Mouse (Mus musculus): ENCODE data around the gene Sbf2. TPM values are rescaled to one million over a fixed set of nuclear protein-coding genes. Genes with fewer than 3 reads are reported as not detected.

Gene Sbf2
- total and polyA plus RNA-seq, 3 experiments = 1.3 to 4.4 TPM; not detected in 1

DNA sequence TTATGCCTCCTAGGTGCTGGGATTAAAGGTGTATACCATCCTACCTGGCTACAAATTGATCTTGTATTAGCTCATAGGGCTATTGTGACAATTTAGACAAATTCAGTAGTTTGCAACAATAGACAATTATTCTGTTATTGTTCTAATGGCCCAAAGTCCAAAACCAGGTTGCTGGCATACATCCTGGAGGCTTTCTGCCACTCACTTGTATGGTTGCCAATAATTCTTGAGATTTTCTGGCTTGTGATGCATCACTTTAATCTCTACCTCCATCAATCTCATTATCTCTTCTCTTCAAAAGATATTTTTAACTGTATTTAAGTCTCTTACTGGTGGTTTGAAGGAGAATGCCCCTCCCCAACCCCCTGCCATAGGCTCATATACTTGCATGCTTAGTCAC lies 100.6 kb downstream of the Sbf2 start:
- Histone ChIP-seq H3K9me3 (replicated peaks; ENCODE audit: insufficient read depth, low read length) (no peaks in the 10 kb centered on the region), H3K9ac (ENCODE audit: control insufficient read depth, low read depth, low read length, poor library complexity, severe bottlenecking) (no peak overlapping the region), H3K4me1 (ENCODE audit: control insufficient read depth in 1 of 2, insufficient read depth in 2 of 2, low read length in 2 of 2) (no peaks in the 10 kb centered on the region), H3K4me3 (ENCODE audit: control insufficient read depth in 1 of 2, insufficient read depth in 1 of 2, low read depth in 2 of 2, low read length in 2 of 2) (no peak overlapping the region), H3K27ac (ENCODE audit: control insufficient read depth, low read depth, low read length) (no peak overlapping the region), H3K36me3 (ENCODE audit: control insufficient read depth in 1 of 2, insufficient read depth in 2 of 2, low read length in 2 of 2) (no peaks in the 10 kb centered on the region), H3K27me3 (ENCODE audit: control insufficient read depth in 1 of 2, insufficient read depth in 2 of 2, low read length in 2 of 2) (no peaks in the 10 kb centered on the region), H3K79me2 (ENCODE audit: control insufficient read depth, insufficient read depth, low read length, poor library complexity) (no peaks in the 10 kb centered on the region)
- no peak for TF ChIP-seq RCOR1 (IDR thresholded peaks at IDR 0.05; ENCODE audit: low read depth, low read length)
- no peak for DNase-seq (ENCODE audit: low read depth, low spot score)

DNA sequence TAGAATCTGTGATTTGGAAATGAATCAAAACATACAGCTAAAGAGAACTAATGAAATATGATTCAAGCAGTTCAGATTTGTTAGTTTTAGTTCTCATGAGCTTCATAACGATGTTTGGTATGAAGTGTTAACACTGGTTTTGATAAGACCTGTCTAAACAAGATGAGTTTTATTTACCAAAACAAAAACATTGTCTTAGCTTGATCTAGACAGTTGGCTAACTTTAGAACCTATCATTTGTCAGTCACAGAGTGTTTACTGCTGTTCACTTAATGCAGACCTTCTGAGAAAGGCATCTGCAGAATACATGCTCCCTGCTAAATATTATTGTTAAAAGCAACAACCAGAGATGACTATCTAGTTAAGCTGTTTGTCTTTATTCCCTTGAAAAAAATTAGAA lies 116.1 kb downstream of the Sbf2 start:
- no peak for DNase-seq (ENCODE audit: low read depth, low spot score)
- Histone ChIP-seq H3K4me3 (ENCODE audit: control insufficient read depth in 1 of 2, insufficient read depth in 1 of 2, low read depth in 2 of 2, low read length in 2 of 2) (no peak overlapping the region), H3K79me2 (ENCODE audit: control insufficient read depth, insufficient read depth, low read length, poor library complexity) (no peaks in the 10 kb centered on the region), H3K4me1 (ENCODE audit: control insufficient read depth in 1 of 2, insufficient read depth in 2 of 2, low read length in 2 of 2) (no peaks in the 10 kb centered on the region), H3K27ac (ENCODE audit: control insufficient read depth, low read depth, low read length) (no peak overlapping the region), H3K27me3 (ENCODE audit: control insufficient read depth in 1 of 2, insufficient read depth in 2 of 2, low read length in 2 of 2) (no peaks in the 10 kb centered on the region), H3K9ac (ENCODE audit: control insufficient read depth, low read depth, low read length, poor library complexity, severe bottlenecking) (no peak overlapping the region), H3K36me3 (ENCODE audit: control insufficient read depth in 1 of 2, insufficient read depth in 2 of 2, low read length in 2 of 2) (no peaks in the 10 kb centered on the region), H3K9me3 (replicated peaks; ENCODE audit: insufficient read depth, low read length) (no peaks in the 10 kb centered on the region)
- TF ChIP-seq MAZ (IDR thresholded peaks at IDR 0.05; ENCODE audit: low read depth, low read length) (no peak), POLR2AphosphoS5 (IDR thresholded peaks at IDR 0.05; ENCODE audit: borderline replicate concordance, low read depth, low read length) (no peak), USF2 (IDR thresholded peaks at IDR 0.05; ENCODE audit: borderline replicate concordance in 1 of 2, insufficient read depth in 1 of 2, low read depth in 1 of 2, low read length in 2 of 2) (no peak), POLR2AphosphoS2 (IDR thresholded peaks at IDR 0.05; ENCODE audit: low read length) (no peak), ZC3H11A (IDR thresholded peaks at IDR 0.05; ENCODE audit: low read depth, low read length) (no peak), SMC3 (IDR thresholded peaks at IDR 0.05; ENCODE audit: low read depth, low read length) (no peak), MAFK (IDR thresholded peaks at IDR 0.05; ENCODE audit: borderline replicate concordance, low read depth, low read length) (no peak), GABPA (IDR thresholded peaks at IDR 0.05; ENCODE audit: low read depth, low read length) (no peak), MXI1 (IDR thresholded peaks at IDR 0.05; ENCODE audit: low read depth, low read length) (no peak), USF1 (IDR thresholded peaks at IDR 0.05; ENCODE audit: low read depth, low read length) (no peak), TBP (IDR thresholded peaks at IDR 0.05; ENCODE audit: low read depth, low read length) (no peak), CHD2 (IDR thresholded peaks at IDR 0.05; ENCODE audit: low read length) (no peak)

GRCm38 (mm10) chr7:110491038-110491437 lies 123.7 kb downstream of the Sbf2 start:
- Histone ChIP-seq H3K36me3 (ENCODE audit: control insufficient read depth in 1 of 2, insufficient read depth in 2 of 2, low read length in 2 of 2) (no peaks in the 10 kb centered on the region), H3K4me1 (ENCODE audit: control insufficient read depth in 1 of 2, insufficient read depth in 2 of 2, low read length in 2 of 2) (no peaks in the 10 kb centered on the region), H3K4me3 (ENCODE audit: control insufficient read depth in 1 of 2, insufficient read depth in 1 of 2, low read depth in 2 of 2, low read length in 2 of 2) (no peak overlapping the region), H3K27me3 (ENCODE audit: control insufficient read depth in 1 of 2, insufficient read depth in 2 of 2, low read length in 2 of 2) (no peaks in the 10 kb centered on the region), H3K9me3 (replicated peaks; ENCODE audit: insufficient read depth, low read length) (no peaks in the 10 kb centered on the region), H3K79me2 (ENCODE audit: control insufficient read depth, insufficient read depth, low read length, poor library complexity) (no peaks in the 10 kb centered on the region), H3K27ac (ENCODE audit: control insufficient read depth, low read depth, low read length) (no peak overlapping the region), H3K9ac (ENCODE audit: control insufficient read depth, low read depth, low read length, poor library complexity, severe bottlenecking) (no peak overlapping the region)
- DNase-seq (ENCODE audit: low read depth, low spot score) = no peak
- TF ChIP-seq ELF1 (IDR thresholded peaks at IDR 0.05; ENCODE audit: low read depth, low read length) = no peak
- no peak for TF ChIP-seq CTCF (IDR thresholded peaks at IDR 0.05 in 2 of 3, conservative IDR thresholded peaks at IDR 0.05 in 1 of 3; ENCODE audit: control insufficient read depth in 1 of 3, insufficient read depth in 1 of 3, low read depth in 2 of 3, low read length in 3 of 3, poor library complexity in 1 of 3, severe bottlenecking in 1 of 3)
